Mouse (Mus musculus): Measurements from ENCODE around the gene Meox1.

- TF ChIP-seq GATA1 (IDR thresholded peaks at IDR 0.05; ENCODE audit: borderline replicate concordance, low read length) (no peak), CTCF (IDR thresholded peaks at IDR 0.05; ENCODE audit: low read depth, low read length) (no peak), TAL1 (conservative IDR thresholded peaks at IDR 0.05; ENCODE audit: low read depth, low read length) (no peak)
Observed at GRCm38 (mm10) chr11:101924441-101924976, 30.3 kb upstream of the Meox1 start.
